Mouse (Mus musculus) MEL (cell line): ENCODE results near the gene Olfr209. TPM values are rescaled to one million over a fixed set of nuclear protein-coding genes. Genes with fewer than 3 reads are reported as not detected.

Experiments
- DNase-seq: peaks from one replicate; pipeline ENCODE4 v3.0.0; 2011; ENCODE audit warnings: low read depth, low spot score
- H3K27ac ChIP-seq: 2 replicates; pipeline ENCODE4 v1.5.1; 2012; ENCODE audit warnings: low read depth, mild to moderate bottlenecking, control low read depth, low read length, moderate library complexity; ENCODE audit not compliant: control insufficient read depth
- H3K27me3 ChIP-seq, 2 experiments: fragments of 150-350 bp in 1 of 2; sonication (generic) in 1 of 2; 2 replicates each; pipeline ENCODE4 v1.6.1; 2012; ENCODE audit warnings: low read length in 2 of 2, mild to moderate bottlenecking in 2 of 2, improper control_type of control experiment in 1 of 2, moderate library complexity in 1 of 2; ENCODE audit not compliant: insufficient read depth in 2 of 2, control insufficient read depth in 1 of 2
- H3K36me3 ChIP-seq, 2 experiments: 2 replicates each; pipeline ENCODE4 v1.6.1; 2012 to 2014; ENCODE audit warnings: low read length in 2 of 2, improper control_type of control experiment in 1 of 2, inconsistent platforms in 1 of 2, mild to moderate bottlenecking in 1 of 2; ENCODE audit not compliant: insufficient read depth in 2 of 2, control insufficient read depth in 1 of 2
- H3K4me1 ChIP-seq, 2 experiments: fragments of 150-350 bp in 1 of 2; sonication (generic) in 1 of 2; 2 replicates each; pipeline ENCODE4 v1.6.1; 2012; ENCODE audit warnings: low read length in 2 of 2, improper control_type of control experiment in 1 of 2, mild to moderate bottlenecking in 1 of 2; ENCODE audit not compliant: insufficient read depth in 2 of 2, control insufficient read depth in 1 of 2
- H3K4me3 ChIP-seq, 2 experiments: fragments of 150-350 bp in 1 of 2; sonication (generic) in 1 of 2; 2 replicates each; pipeline ENCODE4 v1.5.1; 2012; ENCODE audit warnings: low read depth in 2 of 2, low read length in 2 of 2, mild to moderate bottlenecking in 2 of 2, moderate library complexity in 2 of 2, control low read depth in 1 of 2, improper control_type of control experiment in 1 of 2; ENCODE audit not compliant: control insufficient read depth in 1 of 2, insufficient read depth in 1 of 2
- H3K79me2 ChIP-seq: 2 replicates; pipeline ENCODE4 v1.6.1; 2012; ENCODE audit warnings: mild to moderate bottlenecking, low read length, moderate library complexity; ENCODE audit not compliant: control insufficient read depth, poor library complexity, insufficient read depth
- H3K9ac ChIP-seq: 2 replicates; pipeline ENCODE4 v1.6.1; 2012; ENCODE audit warnings: low read depth, mild to moderate bottlenecking, control low read depth, low read length, moderate library complexity; ENCODE audit not compliant: control insufficient read depth, poor library complexity, severe bottlenecking
- H3K9me3 ChIP-seq: fragments of 150-350 bp; sonication (generic); replicated peaks from 2 replicates; pipeline ENCODE4 v1.6.1; 2012; ENCODE audit warnings: mild to moderate bottlenecking, low read length, improper control_type of control experiment, moderate library complexity; ENCODE audit not compliant: insufficient read depth
- BHLHE40 ChIP-seq: IDR thresholded peaks from 2 replicates; pipeline ENCODE4 v1.6.1; 2012; ENCODE audit warnings: low read depth, mild to moderate bottlenecking, inconsistent platforms, low read length, improper control_type of control experiment, borderline replicate concordance
- CHD1 ChIP-seq: IDR thresholded peaks from 2 replicates; pipeline ENCODE4 v1.6.1; 2012; ENCODE audit warnings: low read depth, mild to moderate bottlenecking, inconsistent platforms, low read length, improper control_type of control experiment
- CTCF ChIP-seq, 3 experiments: IDR thresholded peaks in 2 of 3; conservative IDR thresholded peaks in 1 of 3; 2 replicates each; pipeline ENCODE4 v1.5.1; 2011 to 2012; ENCODE audit warnings: low read length in 3 of 3, low read depth in 2 of 3, mild to moderate bottlenecking in 2 of 3, improper control_type of control experiment in 1 of 3, inconsistent platforms in 1 of 3, mixed read lengths in 1 of 3, moderate library complexity in 1 of 3; ENCODE audit not compliant: control insufficient read depth in 1 of 3, insufficient read depth in 1 of 3, poor library complexity in 1 of 3, severe bottlenecking in 1 of 3
- E2F4 ChIP-seq: IDR thresholded peaks from 2 replicates; pipeline ENCODE4 v1.6.1; 2011; ENCODE audit warnings: low read depth, low read length, improper control_type of control experiment, borderline replicate concordance
- ELF1 ChIP-seq: IDR thresholded peaks from 2 replicates; pipeline ENCODE4 v1.6.1; 2014; ENCODE audit warnings: low read depth, mild to moderate bottlenecking, inconsistent platforms, low read length, improper control_type of control experiment, moderate library complexity
- GATA1 ChIP-seq: IDR thresholded peaks from 2 replicates; pipeline ENCODE4 v1.6.1; 2011; ENCODE audit warnings: low read depth, low read length, improper control_type of control experiment
- MAFK ChIP-seq: IDR thresholded peaks from 2 replicates; pipeline ENCODE4 v1.6.1; 2011; ENCODE audit warnings: low read depth, mild to moderate bottlenecking, low read length, improper control_type of control experiment, borderline replicate concordance
- MAZ ChIP-seq: IDR thresholded peaks from 2 replicates; pipeline ENCODE4 v1.6.1; 2012; ENCODE audit warnings: low read depth, mild to moderate bottlenecking, inconsistent platforms, low read length, improper control_type of control experiment
- MXI1 ChIP-seq: IDR thresholded peaks from 2 replicates; pipeline ENCODE4 v1.6.1; 2011; ENCODE audit warnings: mild to moderate bottlenecking, low read depth, low read length, improper control_type of control experiment
- MYB ChIP-seq: IDR thresholded peaks from 2 replicates; pipeline ENCODE4 v1.6.1; 2011; ENCODE audit warnings: mild to moderate bottlenecking, low read depth, low read length, improper control_type of control experiment
- MYC ChIP-seq: IDR thresholded peaks from 2 replicates; pipeline ENCODE4 v1.6.1; 2011; ENCODE audit warnings: low read depth, mild to moderate bottlenecking, low read length, improper control_type of control experiment, moderate library complexity
- NELFE ChIP-seq: IDR thresholded peaks from 2 replicates; pipeline ENCODE4 v1.6.1; 2011; ENCODE audit warnings: low read depth, low read length, improper control_type of control experiment
- POLR2AphosphoS2 ChIP-seq: IDR thresholded peaks from 2 replicates; pipeline ENCODE4 v1.6.1; 2011; ENCODE audit warnings: low read length, improper control_type of control experiment
- POLR2AphosphoS5 ChIP-seq: IDR thresholded peaks from 2 replicates; pipeline ENCODE4 v1.6.1; 2012; ENCODE audit warnings: low read depth, borderline replicate concordance, mild to moderate bottlenecking, inconsistent platforms, low read length, moderate library complexity, mixed read lengths
- RAD21 ChIP-seq: IDR thresholded peaks from 2 replicates; pipeline ENCODE4 v1.6.1; 2011; ENCODE audit warnings: mild to moderate bottlenecking, low read depth, low read length, improper control_type of control experiment
- SMC3 ChIP-seq: IDR thresholded peaks from 2 replicates; pipeline ENCODE4 v1.6.1; 2011; ENCODE audit warnings: low read depth, low read length, improper control_type of control experiment
- TBP ChIP-seq: IDR thresholded peaks from 2 replicates; pipeline ENCODE4 v1.8.0; 2011; ENCODE audit warnings: low read depth, low read length, improper control_type of control experiment
- TCF12 ChIP-seq: IDR thresholded peaks from 2 replicates; pipeline ENCODE4 v1.6.1; 2014; ENCODE audit warnings: low read depth, mild to moderate bottlenecking, inconsistent platforms, low read length, improper control_type of control experiment, moderate library complexity
- UBTF ChIP-seq: IDR thresholded peaks from 2 replicates; pipeline ENCODE4 v1.6.1; 2012; ENCODE audit warnings: low read depth, mild to moderate bottlenecking, inconsistent platforms, low read length, improper control_type of control experiment, moderate library complexity, borderline replicate concordance; ENCODE audit not compliant: insufficient read depth
- ZC3H11A ChIP-seq: IDR thresholded peaks from 2 replicates; pipeline ENCODE4 v1.6.1; 2012; ENCODE audit warnings: low read depth, mild to moderate bottlenecking, inconsistent platforms, low read length, improper control_type of control experiment
- ZKSCAN1 ChIP-seq: IDR thresholded peaks from 2 replicates; pipeline ENCODE4 v1.6.1; 2012; ENCODE audit warnings: low read depth, mild to moderate bottlenecking, inconsistent platforms, low read length, improper control_type of control experiment, moderate library complexity
- ZMIZ1 ChIP-seq: IDR thresholded peaks from 2 replicates; pipeline ENCODE4 v1.6.1; 2012; ENCODE audit warnings: low read depth, mild to moderate bottlenecking, inconsistent platforms, low read length, improper control_type of control experiment, moderate library complexity
- polyA plus RNA-seq, 2 experiments: library from polyadenylated mRNA; stranded (reverse) in 1 of 2; unstranded in 1 of 2; fragments of >175 nt in 1 of 2; fragments of >200 nt in 1 of 2; gene quantifications; 2 replicates each; pipeline versions ENCODE4 v1.2.1 to v1.2.4; 2012; ENCODE audit warnings: low replicate concordance in 2 of 2, low read depth in 1 of 2; ENCODE audit not compliant: insufficient read length in 2 of 2, insufficient read depth in 1 of 2, missing spikeins in 1 of 2
- total RNA-seq: library from RNA; depleted of rRNA; stranded (reverse); fragments of 300-350 nt; gene quantifications from 2 replicates; pipeline ENCODE4 v1.2.3, GENCODE M21; 2012

Gene Olfr209
- total and polyA plus RNA-seq, 3 experiments, result not detected

- TF ChIP-seq POLR2AphosphoS2 (no peak), TCF12 (no peak), ZKSCAN1 (no peak), NELFE (no peak), ZMIZ1 (no peak), ZC3H11A (no peak), MAZ (no peak), POLR2AphosphoS5 (no peak), MXI1 (no peak), MYB (no peak), MAFK (no peak)
- TF ChIP-seq, all 39 proteins: peak for 0
- Histone ChIP-seq H3K4me3 (no peak overlapping the region), H3K4me1 (peaks cover 0 to 4% of the 10 kb centered on the region in 2 experiments; a peak in 1 of 4 replicates), H3K9ac (no peak overlapping the region), H3K79me2 (no peaks in the 10 kb centered on the region), H3K27ac (no peak overlapping the region), H3K9me3 (no peaks in the 10 kb centered on the region), H3K36me3 (no peaks in the 10 kb centered on the region; a peak in 1 of 4 replicates), H3K27me3 (no peaks in the 10 kb centered on the region)
- no peak for DNase-seq
Observed at GRCm38 (mm10) chr16:59404798-59405197, 41.0 kb upstream of the Olfr209 start.

GRCm38 (mm10) chr16:59403684-59404083 lies 39.9 kb upstream of the Olfr209 start:
- Histone ChIP-seq H3K4me3 (no peak overlapping the region), H3K79me2 (no peaks in the 10 kb centered on the region), H3K36me3 (no peaks in the 10 kb centered on the region; a peak in 1 of 4 replicates), H3K9ac (no peak overlapping the region), H3K4me1 (peaks cover 0 to 4% of the 10 kb centered on the region in 2 experiments; a peak in 1 of 4 replicates), H3K27me3 (no peaks in the 10 kb centered on the region), H3K27ac (no peak overlapping the region), H3K9me3 (no peaks in the 10 kb centered on the region)
- peak; percentile 74 for DNase-seq
- TF ChIP-seq CHD1 (no peak), MYC (no peak), UBTF (no peak), E2F4 (no peak), GATA1 (peak; percentile 61; the same call in 1 of the 2 replicates), CTCF (IDR thresholded peaks at IDR 0.05 in 2 of 3, conservative IDR thresholded peaks at IDR 0.05 in 1 of 3; ENCODE audit: control insufficient read depth in 1 of 3, insufficient read depth in 1 of 3, low read depth in 2 of 3, low read length in 3 of 3, poor library complexity in 1 of 3, severe bottlenecking in 1 of 3) (peak; percentile 38 to 75 (median 44); a peak in 5 of 6 replicates), RAD21 (peak; percentile 84), BHLHE40 (no peak), MYB (no peak), SMC3 (peak; percentile 84), ZC3H11A (peak; percentile 89), TBP (no peak), ZMIZ1 (no peak), ELF1 (0 out of 2 replicates have a peak, but pooled peaks have one; percentile 35)
